8 mouse cellular contexts compared by ENCODE assay signal in genomic region chr1:134745648-134746047, GRCm38 (mm10).
DNase-seq lines count a peak whose midpoint lies in the region; ATAC-seq lines count a peak whose summit lies in the region.

No protein-coding gene starts in this region.

- no peak for ATAC-seq in heart, embryonic 16.5 days (replicated peaks; ENCODE audit: extremely low read depth, insufficient read depth, low FRiP score)
- no peak for ATAC-seq in midbrain, embryonic 13.5 days

- WGBS in heart, embryonic 16.5 days: 44% methylated on average over 6 of the region's 6 CpGs
- WGBS in midbrain, embryonic 13.5 days: 82% methylated on average over 4 of the region's 6 CpGs

- H3K4me2 ChIP-seq in heart, embryonic 16.5 days (ENCODE audit: low read depth, low read length): peak overlapping the region; percentile 23; the same call in 1 of the 2 replicates
- no peak overlapping the region for H3K4me2 ChIP-seq in midbrain, embryonic 13.5 days (replicated peaks)

- no peaks in the 10 kb centered on the region for H3K27me3 ChIP-seq in heart, embryonic 16.5 days (ENCODE audit: control insufficient read depth, insufficient read depth, low read length)
- no peaks in the 10 kb centered on the region for H3K27me3 ChIP-seq in midbrain, embryonic 13.5 days

- H3K27ac ChIP-seq in heart, embryonic 16.5 days (ENCODE audit: low read length): no peak overlapping the region
- H3K27ac ChIP-seq in midbrain, embryonic 13.5 days: no peak overlapping the region

- H3K36me3 ChIP-seq in heart, embryonic 16.5 days (ENCODE audit: control insufficient read depth, insufficient read depth): no peaks in the 10 kb centered on the region
- H3K36me3 ChIP-seq in midbrain, embryonic 13.5 days: no peaks in the 10 kb centered on the region

- no peak for DNase-seq in heart, adult 8-10 months (ENCODE audit: low spot score)
- DNase-seq in urinary bladder, postnatal 25 days (ENCODE audit: low spot score): peak; percentile 55
- no peak for DNase-seq in urinary bladder, postnatal 36 days (ENCODE audit: low spot score in 2 of 2)
- DNase-seq in heart, postnatal 4 days: peak; percentile 58
- DNase-seq in thymus, postnatal 25 days: peak; percentile 25
- DNase-seq in layer of hippocampus, adult 9-11 months: no peak

- peaks cover 14% of the 10 kb centered on the region for H3K4me1 ChIP-seq in heart, embryonic 16.5 days (ENCODE audit: control insufficient read depth, insufficient read depth, low read length)
- H3K4me1 ChIP-seq in midbrain, embryonic 13.5 days (replicated peaks): 0 out of 2 replicates have a peak, but pooled peaks cover 7% of the 10 kb centered on the region

- H3K4me3 ChIP-seq in heart, embryonic 16.5 days (ENCODE audit: low read length): no peak overlapping the region
- no peak overlapping the region for H3K4me3 ChIP-seq in midbrain, embryonic 13.5 days (replicated peaks)

- no peaks in the 10 kb centered on the region for H3K9me3 ChIP-seq in heart, embryonic 16.5 days (replicated peaks; ENCODE audit: control insufficient read depth, low read length)
- H3K9me3 ChIP-seq in midbrain, embryonic 13.5 days: no peaks in the 10 kb centered on the region

- H3K9ac ChIP-seq in heart, embryonic 16.5 days (ENCODE audit: low read length): no peak overlapping the region
- H3K9ac ChIP-seq in midbrain, embryonic 13.5 days (replicated peaks): no peak overlapping the region

Comparison
In these comparisons a context has a peak if more than half of its experiments do, and no peak if none do; other contexts are left out.
1. DNase-seq: peak in urinary bladder, postnatal 25 days (single experiment), heart, postnatal 4 days (single experiment) and thymus, postnatal 25 days (single experiment); none in heart, adult 8-10 months (single experiment), urinary bladder, postnatal 36 days (0 of 2) and layer of hippocampus, adult 9-11 months (single experiment).